Mouse (Mus musculus) kidney, adult 2 months (tissue): ENCODE data around the gene Sh2d7.

Experiments used
- CTCF ChIP-seq: fragments of 200-500 bp; conservative IDR thresholded peaks from 2 replicates; pipeline ENCODE4 v1.5.1; 2011; ENCODE audit warnings: low read depth, mild to moderate bottlenecking, control low read depth, low read length, moderate library complexity, mixed read lengths; ENCODE audit not compliant: insufficient read depth, insufficient read length
- POLR2A ChIP-seq: fragments of 200-500 bp; IDR thresholded peaks from one replicate; pipeline ENCODE4 v1.6.1; 2011; ENCODE audit warnings: low read depth, low read length, control low read depth

DNA sequence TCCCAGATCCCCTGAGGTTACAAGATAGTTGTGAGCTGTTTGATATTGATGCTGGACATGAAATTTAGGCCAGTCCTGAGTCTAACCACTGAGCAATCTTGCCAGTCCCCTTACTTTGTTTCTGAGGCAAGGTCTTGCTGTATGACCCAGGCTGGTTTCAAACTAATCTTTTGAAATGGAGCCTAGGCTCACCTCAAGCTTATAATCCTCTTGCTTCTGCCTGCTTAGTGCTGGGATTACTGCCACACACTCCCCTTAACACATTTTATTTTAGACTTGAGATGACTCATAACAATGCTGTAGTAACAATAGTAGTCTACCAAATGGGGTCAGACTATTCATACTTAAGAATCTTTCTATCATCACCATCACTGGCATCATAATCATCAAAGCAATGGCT, 7.4 kb upstream of the Sh2d7 start:
- TF ChIP-seq CTCF = no peak
- TF ChIP-seq POLR2A = no peak
